Mouse (Mus musculus): ENCODE measurements around the gene Ano2.

DNA sequence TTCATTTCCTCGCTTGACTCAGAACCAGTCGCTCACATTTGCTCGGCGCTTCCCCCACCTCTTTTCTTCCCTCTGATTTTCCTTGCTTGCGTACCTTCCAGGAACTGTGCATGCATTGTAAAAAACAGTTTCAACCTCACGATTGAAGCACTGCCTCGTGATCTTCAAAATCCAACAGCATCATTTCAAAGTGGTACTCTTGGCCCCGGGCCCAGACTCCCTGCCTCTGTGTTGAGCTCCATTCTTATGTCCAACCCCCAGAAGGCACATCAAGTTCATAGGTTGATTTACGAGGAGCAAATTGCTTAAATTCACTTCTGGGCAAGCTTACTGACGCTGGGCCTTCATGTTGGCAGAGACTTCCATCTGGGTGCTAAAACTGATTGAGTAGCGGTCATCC lies 9.6 kb upstream of the Ano2 start:
- TF ChIP-seq CTCF (conservative IDR thresholded peaks at IDR 0.05 in 1 of 2, IDR thresholded peaks at IDR 0.05 in 1 of 2; ENCODE audit: low read depth in 2 of 2, low read length in 2 of 2) = no peak
- TF ChIP-seq USF1 (IDR thresholded peaks at IDR 0.05; ENCODE audit: low read depth, low read length) = no peak
- TF ChIP-seq CHD2 (IDR thresholded peaks at IDR 0.05; ENCODE audit: low read length) = no peak
